Mouse (Mus musculus) frontal cortex, adult 2 months (tissue): ENCODE results near the gene Fut2. TPM values are rescaled to one million over a fixed set of nuclear protein-coding genes. Genes with fewer than 3 reads are reported as not detected.

Experiments
- DNase-seq, 2 experiments: peaks; one replicate each; pipeline ENCODE4 v3.0.0; 2022; ENCODE audit warnings: low spot score in 1 of 2; ENCODE audit errors: extremely low spot score in 1 of 2
- polyA plus RNA-seq: library from polyadenylated mRNA; depleted of rRNA; stranded (reverse); fragments of >200 nt; gene quantifications from 2 replicates; pipeline ENCODE4 v1.2.3, GENCODE M21; 2012; rRNA removed

Fut2 gene
- polyA plus RNA-seq, result 0.13 and 0.16 TPM in 2 replicates

GRCm38 (mm10) chr7:45666161-45666560, at the start of gene Fut2:
TSS of gene Fut2 (minus strand) at chr7:45666394.
- DNase-seq, result no peak

- peak; percentile 97 to 99 for DNase-seq
Measured at GRCm38 (mm10) chr7:45715090-45715708, 49.0 kb upstream of the Fut2 start, which contains the start of gene Rpl18. TSS of gene Rpl18 (plus strand) at chr7:45715457.

GRCm38 (mm10) chr7:45714630-45715089, 48.5 kb upstream of the Fut2 start:
- no peak for DNase-seq

GRCm38 (mm10) chr7:45713881-45714520, 47.8 kb upstream of the Fut2 start:
- DNase-seq, result no peak

GRCm38 (mm10) chr7:45713396-45713795, 47.2 kb upstream of the Fut2 start:
- DNase-seq, result no peak

GRCm38 (mm10) chr7:45712022-45712757, 46.0 kb upstream of the Fut2 start:
- no peak for DNase-seq

GRCm38 (mm10) chr7:45711316-45712021, 45.3 kb upstream of the Fut2 start:
- no peak for DNase-seq

- no peak for DNase-seq
Measured at GRCm38 (mm10) chr7:45710477-45711191, 44.4 kb upstream of the Fut2 start.

GRCm38 (mm10) chr7:45709677-45710355, 43.6 kb upstream of the Fut2 start:
- no peak for DNase-seq

GRCm38 (mm10) chr7:45709036-45709435, 42.8 kb upstream of the Fut2 start:
- DNase-seq, result peak in 1 of 2 experiments; percentile 50

- peak in 1 of 2 experiments; percentile 43 for DNase-seq
Measured at GRCm38 (mm10) chr7:45708221-45708761, 42.1 kb upstream of the Fut2 start.

GRCm38 (mm10) chr7:45707375-45707967, 41.3 kb upstream of the Fut2 start:
- DNase-seq, result peak; percentile 92 to 97

GRCm38 (mm10) chr7:45706721-45707241, 40.6 kb upstream of the Fut2 start:
- DNase-seq, result peak; percentile 57 to 82

GRCm38 (mm10) chr7:45705873-45706281, 39.7 kb upstream of the Fut2 start:
- peak; percentile 76 to 85 for DNase-seq

- no peak for DNase-seq
Measured at GRCm38 (mm10) chr7:45705443-45705864, 39.3 kb upstream of the Fut2 start.

GRCm38 (mm10) chr7:45704730-45705442, 38.7 kb upstream of the Fut2 start, which contains the start of gene Dbp:
TSS of gene Dbp (plus strand) at chr7:45705088.
- peak; percentile 100 for DNase-seq

- peak; percentile 89 to 90 for DNase-seq
Measured at GRCm38 (mm10) chr7:45704046-45704559, 37.9 kb upstream of the Fut2 start.
